Mouse (Mus musculus): Measurements from ENCODE around the gene Gm20388. TPM values are rescaled to one million over a fixed set of nuclear protein-coding genes. Genes with fewer than 3 reads are reported as not detected.
A peak's percentile ranks its signal among the peaks of the same experiment; 100 is the strongest.

Gm20388 gene
- polyA plus RNA-seq, 1 experiment, result 28.1 TPM

DNA sequence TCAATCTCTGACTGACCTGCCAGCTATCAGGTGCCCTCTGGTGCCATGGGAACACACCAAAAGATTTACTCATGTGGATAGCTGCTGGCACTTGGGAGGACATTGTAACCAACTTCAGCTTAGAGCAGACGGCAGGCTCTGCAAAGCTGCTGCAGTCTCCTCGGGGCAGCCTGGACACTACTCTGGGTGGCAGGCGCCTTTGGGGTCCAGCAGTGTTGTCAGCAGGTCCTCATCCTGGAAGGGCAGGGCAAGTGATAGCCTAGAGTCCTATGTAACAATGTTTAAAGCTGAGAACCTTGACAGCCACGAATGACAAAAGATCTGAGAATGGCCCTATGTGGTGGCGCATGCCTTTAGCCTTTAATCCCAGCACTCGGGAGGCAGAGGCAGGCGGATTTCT lies 1687.5 kb downstream of the Gm20388 start:
- no peak overlapping the region for H3K9ac ChIP-seq (ENCODE audit: low read depth, poor library complexity, severe bottlenecking)
- TF ChIP-seq CTCF (IDR thresholded peaks at IDR 0.05; ENCODE audit: low read depth, low read length), result no peak
- TF ChIP-seq EP300 (IDR thresholded peaks at IDR 0.05; ENCODE audit: insufficient read depth, low read depth, low read length), result no peak
- TF ChIP-seq POLR2A (IDR thresholded peaks at IDR 0.05; ENCODE audit: insufficient read depth, low read length), result no peak
- H3K27me3 ChIP-seq (ENCODE audit: control insufficient read depth, insufficient read depth, low read length, poor library complexity, severe bottlenecking), result no peaks in the 10 kb centered on the region
- H3K4me3 ChIP-seq (ENCODE audit: low read depth, low read length), result no peak overlapping the region
- no peaks in the 10 kb centered on the region for H3K9me3 ChIP-seq (replicated peaks; ENCODE audit: control insufficient read depth, insufficient read depth, low read length, poor library complexity, severe bottlenecking)
- H3K27ac ChIP-seq (ENCODE audit: insufficient read depth, low read length), result no peak overlapping the region
- peaks cover 34% of the 10 kb centered on the region for H3K36me3 ChIP-seq (ENCODE audit: control insufficient read depth, insufficient read depth, low read length, poor library complexity, severe bottlenecking)
- H3K4me1 ChIP-seq (ENCODE audit: control insufficient read depth, insufficient read depth, low read length), result no peaks in the 10 kb centered on the region

DNA sequence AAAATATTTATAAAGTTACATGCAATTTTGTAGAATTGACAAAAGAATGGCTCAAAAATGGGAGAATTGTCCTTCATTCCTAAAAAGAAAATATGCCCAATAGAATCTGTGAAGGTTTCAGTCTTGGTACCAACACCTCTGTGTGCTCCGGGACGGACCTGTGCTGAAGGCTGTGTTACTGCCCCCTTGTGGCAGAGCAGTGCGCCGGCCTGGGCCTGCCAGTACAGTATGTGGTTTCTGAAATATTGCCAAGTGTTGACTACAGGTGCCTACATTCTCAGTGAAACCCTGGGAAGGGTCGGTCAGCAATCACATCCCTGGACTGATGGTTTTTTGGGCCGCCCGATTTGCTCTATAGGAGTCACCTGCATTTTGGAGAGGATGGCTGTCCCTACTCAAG lies 1688.3 kb downstream of the Gm20388 start:
- no peak overlapping the region for H3K27ac ChIP-seq (ENCODE audit: insufficient read depth, low read length)
- no peaks in the 10 kb centered on the region for H3K9me3 ChIP-seq (replicated peaks; ENCODE audit: control insufficient read depth, insufficient read depth, low read length, poor library complexity, severe bottlenecking)
- H3K9ac ChIP-seq (ENCODE audit: low read depth, poor library complexity, severe bottlenecking), result no peak overlapping the region
- H3K36me3 ChIP-seq (ENCODE audit: control insufficient read depth, insufficient read depth, low read length, poor library complexity, severe bottlenecking), result peaks cover 27% of the 10 kb centered on the region; the same call in 1 of the 2 replicates
- TF ChIP-seq EP300 (IDR thresholded peaks at IDR 0.05; ENCODE audit: insufficient read depth, low read depth, low read length) (no peak), CTCF (IDR thresholded peaks at IDR 0.05; ENCODE audit: low read depth, low read length) (peak; percentile 98), POLR2A (IDR thresholded peaks at IDR 0.05; ENCODE audit: insufficient read depth, low read length) (no peak)
- H3K4me1 ChIP-seq (ENCODE audit: control insufficient read depth, insufficient read depth, low read length), result no peaks in the 10 kb centered on the region
- H3K27me3 ChIP-seq (ENCODE audit: control insufficient read depth, insufficient read depth, low read length, poor library complexity, severe bottlenecking), result no peaks in the 10 kb centered on the region
- H3K4me3 ChIP-seq (ENCODE audit: low read depth, low read length), result no peak overlapping the region

DNA sequence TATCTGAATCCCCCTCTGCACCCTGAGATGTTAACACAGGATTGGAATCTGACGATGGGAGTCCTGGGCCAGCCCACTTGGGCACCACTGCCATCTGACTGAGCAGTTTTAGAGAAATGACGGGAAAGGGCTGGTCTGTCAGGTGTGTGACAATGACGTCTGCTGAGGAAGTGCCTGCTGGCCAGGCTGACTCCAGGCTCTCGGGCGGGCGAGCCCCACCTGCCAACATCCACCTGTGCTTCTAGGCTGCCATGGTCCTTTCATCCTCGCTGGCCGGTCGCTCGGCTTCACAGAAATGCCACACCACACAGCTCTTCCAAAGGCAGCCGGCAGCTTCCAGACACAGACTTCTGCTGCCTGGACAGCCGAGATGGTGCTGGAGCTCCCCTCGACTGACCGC lies 1689.2 kb downstream of the Gm20388 start:
- H3K4me1 ChIP-seq (ENCODE audit: control insufficient read depth, insufficient read depth, low read length), result no peaks in the 10 kb centered on the region
- H3K36me3 ChIP-seq (ENCODE audit: control insufficient read depth, insufficient read depth, low read length, poor library complexity, severe bottlenecking), result peaks cover 19% of the 10 kb centered on the region; the same call in 1 of the 2 replicates
- no peaks in the 10 kb centered on the region for H3K9me3 ChIP-seq (replicated peaks; ENCODE audit: control insufficient read depth, insufficient read depth, low read length, poor library complexity, severe bottlenecking)
- TF ChIP-seq CTCF (IDR thresholded peaks at IDR 0.05; ENCODE audit: low read depth, low read length) (no peak), EP300 (IDR thresholded peaks at IDR 0.05; ENCODE audit: insufficient read depth, low read depth, low read length) (no peak), POLR2A (IDR thresholded peaks at IDR 0.05; ENCODE audit: insufficient read depth, low read length) (no peak)
- no peak overlapping the region for H3K4me3 ChIP-seq (ENCODE audit: low read depth, low read length)
- H3K9ac ChIP-seq (ENCODE audit: low read depth, poor library complexity, severe bottlenecking), result no peak overlapping the region
- no peaks in the 10 kb centered on the region for H3K27me3 ChIP-seq (ENCODE audit: control insufficient read depth, insufficient read depth, low read length, poor library complexity, severe bottlenecking)
- no peak overlapping the region for H3K27ac ChIP-seq (ENCODE audit: insufficient read depth, low read length)

DNA sequence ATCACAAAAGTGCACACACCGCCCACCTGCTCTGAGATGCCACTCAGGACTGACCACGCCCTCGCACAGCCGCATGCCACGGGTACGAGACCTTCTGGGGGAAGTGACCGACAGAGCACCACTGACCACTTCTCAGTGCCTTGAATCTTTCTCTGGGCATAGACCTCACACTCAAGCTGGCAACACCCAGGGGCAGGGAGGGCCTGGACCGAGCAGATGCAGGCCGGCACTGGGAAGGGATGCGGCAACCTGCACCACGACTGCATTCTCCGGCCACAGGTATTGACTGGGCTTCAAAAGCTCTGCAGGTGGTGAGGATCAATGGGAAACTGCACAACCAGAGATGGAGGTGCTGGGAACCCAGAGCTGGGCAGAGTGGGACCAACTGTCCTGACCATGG lies 1691.8 kb downstream of the Gm20388 start:
- TF ChIP-seq EP300 (IDR thresholded peaks at IDR 0.05; ENCODE audit: insufficient read depth, low read depth, low read length) (no peak), CTCF (IDR thresholded peaks at IDR 0.05; ENCODE audit: low read depth, low read length) (no peak), POLR2A (IDR thresholded peaks at IDR 0.05; ENCODE audit: insufficient read depth, low read length) (no peak)
- H3K36me3 ChIP-seq (ENCODE audit: control insufficient read depth, insufficient read depth, low read length, poor library complexity, severe bottlenecking), result peaks cover 13% of the 10 kb centered on the region
- H3K4me1 ChIP-seq (ENCODE audit: control insufficient read depth, insufficient read depth, low read length), result no peaks in the 10 kb centered on the region
- no peak overlapping the region for H3K27ac ChIP-seq (ENCODE audit: insufficient read depth, low read length)
- no peaks in the 10 kb centered on the region for H3K9me3 ChIP-seq (replicated peaks; ENCODE audit: control insufficient read depth, insufficient read depth, low read length, poor library complexity, severe bottlenecking)
- no peak overlapping the region for H3K4me3 ChIP-seq (ENCODE audit: low read depth, low read length)
- H3K9ac ChIP-seq (ENCODE audit: low read depth, poor library complexity, severe bottlenecking), result no peak overlapping the region
- no peaks in the 10 kb centered on the region for H3K27me3 ChIP-seq (ENCODE audit: control insufficient read depth, insufficient read depth, low read length, poor library complexity, severe bottlenecking)

DNA sequence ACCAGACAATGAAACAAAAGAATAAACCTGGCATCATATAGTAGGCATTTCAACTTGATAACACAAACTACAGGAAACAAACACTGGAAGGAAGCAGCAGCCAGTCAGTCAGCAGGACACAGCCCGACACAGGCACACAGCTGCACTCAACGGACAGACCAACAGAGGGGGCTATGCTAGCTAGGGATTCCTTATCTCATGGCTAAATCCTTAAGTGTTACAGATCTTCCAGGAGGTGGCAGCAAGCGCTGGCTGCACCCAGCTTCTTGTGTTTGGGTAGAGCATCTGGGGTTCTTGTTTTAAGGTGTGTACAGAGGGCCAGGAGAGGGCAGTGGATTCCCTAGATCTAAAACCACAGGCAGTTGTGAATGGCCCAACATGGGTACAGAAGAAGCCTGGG lies 1692.2 kb downstream of the Gm20388 start:
- Histone ChIP-seq H3K4me1 (ENCODE audit: control insufficient read depth, insufficient read depth, low read length) (no peaks in the 10 kb centered on the region), H3K9me3 (replicated peaks; ENCODE audit: control insufficient read depth, insufficient read depth, low read length, poor library complexity, severe bottlenecking) (no peaks in the 10 kb centered on the region), H3K36me3 (ENCODE audit: control insufficient read depth, insufficient read depth, low read length, poor library complexity, severe bottlenecking) (peaks cover 12% of the 10 kb centered on the region), H3K27ac (ENCODE audit: insufficient read depth, low read length) (no peak overlapping the region), H3K4me3 (ENCODE audit: low read depth, low read length) (no peak overlapping the region), H3K9ac (ENCODE audit: low read depth, poor library complexity, severe bottlenecking) (no peak overlapping the region), H3K27me3 (ENCODE audit: control insufficient read depth, insufficient read depth, low read length, poor library complexity, severe bottlenecking) (no peaks in the 10 kb centered on the region)
- TF ChIP-seq POLR2A (IDR thresholded peaks at IDR 0.05; ENCODE audit: insufficient read depth, low read length), result no peak
- peak; percentile 97 for TF ChIP-seq CTCF (IDR thresholded peaks at IDR 0.05; ENCODE audit: low read depth, low read length)
- no peak for TF ChIP-seq EP300 (IDR thresholded peaks at IDR 0.05; ENCODE audit: insufficient read depth, low read depth, low read length)

DNA sequence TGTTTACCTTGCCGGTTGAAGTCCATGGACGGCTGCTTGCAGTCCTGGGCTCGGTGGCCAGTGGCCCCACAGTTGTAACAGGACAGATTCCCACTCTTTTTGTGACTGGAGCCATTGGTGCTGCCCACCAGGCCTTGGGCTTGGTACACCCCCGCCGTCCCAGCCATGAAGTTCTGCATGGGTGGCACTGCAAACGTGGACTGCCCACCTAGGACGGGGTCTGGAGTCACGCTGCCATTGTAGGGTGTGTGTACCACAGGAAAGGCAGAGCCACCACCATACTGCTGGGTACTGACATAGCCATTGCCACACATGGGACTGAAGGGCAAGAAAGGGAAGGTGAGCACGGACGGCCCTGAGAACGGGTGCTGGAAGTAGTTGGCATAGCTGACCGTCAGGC lies 1693.2 kb downstream of the Gm20388 start:
- H3K9ac ChIP-seq (ENCODE audit: low read depth, poor library complexity, severe bottlenecking), result no peak overlapping the region
- H3K27ac ChIP-seq (ENCODE audit: insufficient read depth, low read length), result no peak overlapping the region
- no peaks in the 10 kb centered on the region for H3K9me3 ChIP-seq (replicated peaks; ENCODE audit: control insufficient read depth, insufficient read depth, low read length, poor library complexity, severe bottlenecking)
- H3K27me3 ChIP-seq (ENCODE audit: control insufficient read depth, insufficient read depth, low read length, poor library complexity, severe bottlenecking), result no peaks in the 10 kb centered on the region
- TF ChIP-seq CTCF (IDR thresholded peaks at IDR 0.05; ENCODE audit: low read depth, low read length) (no peak), EP300 (IDR thresholded peaks at IDR 0.05; ENCODE audit: insufficient read depth, low read depth, low read length) (no peak), POLR2A (IDR thresholded peaks at IDR 0.05; ENCODE audit: insufficient read depth, low read length) (no peak)
- no peaks in the 10 kb centered on the region for H3K4me1 ChIP-seq (ENCODE audit: control insufficient read depth, insufficient read depth, low read length)
- peaks cover 12% of the 10 kb centered on the region for H3K36me3 ChIP-seq (ENCODE audit: control insufficient read depth, insufficient read depth, low read length, poor library complexity, severe bottlenecking)
- H3K4me3 ChIP-seq (ENCODE audit: low read depth, low read length), result no peak overlapping the region

Measured in ES-Bruce4 (cell line).